Mouse (Mus musculus) retina, embryonic 14.5 days (tissue): ENCODE measurements at regions not wholly inside any gene's neighbourhood (a gene's known extent, or its start where the extent isn't known, plus 50 kb on each side); places are given as distances from the start of the nearest gene placed in this dataset.
A peak's percentile ranks its signal among the peaks of the same experiment; 100 is the strongest.
"Not testable (repeated sequence)": the region's sequence is repeated elsewhere in the genome, so short reads cannot be mapped to it uniquely, and the experiment has no call there.

Experiments used
- DNase-seq: peaks from one replicate; pipeline ENCODE4 v3.0.0-alpha.2; 2015; ENCODE audit warnings: low spot score

- DNase-seq, result no peak
Measured at GRCm38 (mm10) chr2:114454901-114455300, 199.9 kb downstream of the Dph6 start.

DNA sequence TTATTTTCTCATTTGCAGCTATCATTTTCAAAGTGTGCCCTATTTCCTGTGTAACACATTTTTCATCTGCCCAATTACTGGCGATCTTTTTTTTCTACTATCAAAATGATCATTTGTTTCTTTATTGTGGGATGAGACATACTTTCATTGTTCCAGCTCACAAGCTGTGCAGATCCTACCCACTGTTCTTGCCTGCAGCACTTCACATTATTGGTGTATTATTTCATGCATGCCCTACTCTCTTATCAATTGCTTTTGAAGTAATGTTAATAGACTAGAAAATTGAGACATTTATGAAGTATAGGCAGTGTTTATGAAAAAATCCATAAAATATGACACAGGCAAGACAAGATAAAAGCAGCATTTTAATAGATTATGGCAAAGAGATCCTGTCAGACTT is 204.6 kb downstream of the Dph6 start:
- no peak for DNase-seq

DNA sequence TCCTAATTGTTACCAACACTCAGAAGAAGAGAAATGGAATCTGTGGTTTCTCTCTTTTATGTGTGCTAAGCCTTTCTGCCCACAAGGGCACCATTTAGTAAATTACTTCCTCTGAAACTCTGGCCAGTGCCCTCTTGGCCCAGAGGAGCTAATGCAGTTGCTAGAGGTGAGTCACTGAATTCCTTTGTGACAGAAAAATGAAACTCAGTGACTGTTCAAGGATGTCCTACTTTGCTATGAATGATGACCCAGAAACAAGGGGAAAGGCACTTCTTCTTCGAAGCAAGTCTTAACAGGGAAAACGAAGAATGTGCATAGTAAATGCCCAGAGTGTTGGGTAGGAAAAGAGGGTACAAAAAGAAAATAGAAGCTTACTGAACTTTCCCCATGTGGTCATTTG is 211.0 kb downstream of the Dph6 start:
- no peak for DNase-seq

GRCm38 (mm10) chr2:114440943-114441342 is 213.8 kb downstream of the Dph6 start:
- DNase-seq, result peak; percentile 55

DNA sequence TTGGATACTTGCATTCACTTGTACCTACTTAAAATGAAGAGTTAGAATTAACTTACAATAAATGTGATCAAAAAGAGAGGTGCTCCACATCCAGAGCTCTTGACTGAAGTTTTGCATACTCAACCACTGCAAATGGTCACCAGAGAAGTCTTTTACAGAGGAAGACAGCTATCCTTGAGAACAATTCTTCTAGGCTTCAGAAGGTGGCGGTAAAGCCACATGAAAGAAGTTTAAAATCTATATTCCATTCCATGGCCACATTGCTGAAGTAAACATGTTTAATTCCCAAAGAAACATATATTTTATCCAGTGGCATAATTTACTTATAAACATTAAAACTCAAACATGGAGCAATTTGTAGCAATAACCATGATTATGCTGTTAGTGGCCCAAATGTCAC is 215.1 kb downstream of the Dph6 start:
- peak; percentile 73 for DNase-seq

- no peak for DNase-seq
Measured at GRCm38 (mm10) chr2:114438048-114438447, 216.7 kb downstream of the Dph6 start.

DNA sequence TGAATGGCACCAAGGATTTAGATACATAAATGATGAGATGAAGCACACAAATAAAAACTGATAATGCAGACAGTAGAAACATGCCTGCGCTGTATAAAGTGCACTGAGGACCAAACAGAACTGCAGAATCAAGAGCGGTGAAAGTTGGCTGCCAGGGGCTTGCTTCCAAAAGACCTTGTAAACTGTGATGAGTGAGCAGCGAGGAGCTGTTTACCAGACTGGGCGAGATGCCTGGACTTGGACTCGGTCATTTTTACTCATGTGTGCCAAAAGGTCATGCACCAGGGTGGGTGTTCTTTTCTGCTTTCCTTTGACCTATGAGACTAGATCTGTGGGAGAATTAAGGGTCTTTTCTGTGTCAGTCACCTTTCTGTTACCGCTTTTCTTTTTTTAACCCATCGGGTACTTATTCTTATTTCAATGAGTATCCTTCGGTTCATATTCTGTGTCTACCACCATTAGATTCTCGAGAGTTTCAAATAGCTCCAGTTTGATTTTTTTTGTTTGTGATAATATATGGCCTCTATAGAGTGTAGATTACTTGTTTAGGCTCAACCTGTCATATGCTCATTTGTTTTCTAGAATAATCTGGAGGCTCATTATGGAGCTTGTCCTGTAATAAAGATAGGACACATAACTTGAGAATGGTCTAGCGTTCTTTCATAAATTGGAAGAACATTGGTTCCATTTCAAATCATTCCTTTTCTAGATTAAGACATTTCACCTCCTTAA is 226.3 kb upstream of the Zfp770 start:
- no peak for DNase-seq

- DNase-seq, result no peak
Measured at GRCm38 (mm10) chr2:114419346-114419745, 218.1 kb upstream of the Zfp770 start.

DNA sequence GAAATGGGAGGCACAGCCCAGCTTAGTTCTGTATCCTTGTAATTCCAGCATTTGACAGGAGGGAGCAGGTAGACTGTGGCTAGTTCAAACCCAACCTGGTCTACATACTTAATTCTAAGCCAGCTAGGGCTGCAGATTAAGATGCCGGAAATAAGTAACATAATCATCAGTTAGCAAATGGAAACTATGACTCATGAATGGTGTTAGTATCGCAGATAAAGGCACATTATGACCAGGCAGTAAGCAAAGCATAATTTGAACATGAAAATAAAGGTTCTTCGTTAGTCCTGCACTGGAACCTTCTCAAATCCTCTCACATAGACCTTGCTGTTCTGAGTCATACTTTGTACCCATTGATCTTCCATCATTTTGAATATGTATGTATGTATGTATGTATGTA is 211.7 kb upstream of the Zfp770 start:
- DNase-seq, result no peak

DNA sequence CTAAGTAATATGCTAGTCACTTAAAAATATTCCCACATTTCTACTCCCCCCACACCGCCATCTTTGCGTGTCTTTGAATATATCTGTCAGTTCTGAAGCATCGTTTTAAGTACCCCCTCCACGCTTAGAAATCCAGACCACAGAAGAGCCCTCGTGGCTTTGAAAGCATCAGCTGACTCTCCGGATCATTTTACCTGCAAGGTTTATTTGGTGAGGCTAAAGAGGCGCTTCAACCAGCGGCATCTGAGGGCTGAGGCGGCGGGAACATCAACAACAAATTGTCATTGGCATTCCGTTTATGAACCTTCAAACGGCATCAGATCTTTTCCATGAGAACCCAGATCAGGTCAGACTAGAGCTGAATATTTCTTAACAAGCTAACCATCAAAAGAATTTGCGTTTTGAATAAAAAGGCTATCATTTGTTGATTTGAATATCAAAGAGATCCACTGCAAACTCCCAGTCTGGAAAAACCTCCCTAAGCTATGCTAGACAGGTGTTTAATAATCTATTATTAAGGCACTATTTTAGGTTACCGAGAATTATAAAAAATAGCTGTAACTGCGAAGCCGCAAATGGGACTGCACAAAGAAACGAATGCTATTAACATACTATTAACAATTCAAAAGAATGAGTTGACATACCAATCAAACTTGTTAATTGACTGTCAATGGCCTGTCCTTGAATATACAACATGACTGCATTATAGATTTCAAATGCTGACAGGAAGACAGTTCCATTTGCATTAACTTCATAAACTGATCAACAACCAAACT is 210.9 kb upstream of the Zfp770 start:
- DNase-seq, result no peak

- DNase-seq, result no peak
Measured at GRCm38 (mm10) chr2:114410717-114411116, 209.4 kb upstream of the Zfp770 start.

DNA sequence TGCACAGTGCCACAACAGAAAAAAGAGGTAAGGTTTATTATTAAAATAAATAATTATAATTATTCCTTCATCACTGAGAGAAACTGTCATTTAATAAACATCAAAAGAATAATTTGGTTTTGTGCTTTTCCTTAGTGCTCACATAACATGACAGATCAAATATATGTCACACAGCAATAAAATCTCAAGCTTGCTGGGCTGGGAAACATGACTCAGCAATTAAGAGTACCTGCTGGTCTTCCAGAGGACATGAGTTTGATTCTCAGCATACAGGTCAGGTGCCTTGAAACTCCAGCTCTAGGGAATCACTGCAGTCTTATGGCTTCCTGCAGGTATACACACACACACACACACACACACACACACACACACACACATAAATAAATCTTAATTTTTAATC is 208.3 kb upstream of the Zfp770 start:
- no peak for DNase-seq

GRCm38 (mm10) chr2:114407408-114407807 is 206.1 kb upstream of the Zfp770 start:
- DNase-seq, result no peak

DNA sequence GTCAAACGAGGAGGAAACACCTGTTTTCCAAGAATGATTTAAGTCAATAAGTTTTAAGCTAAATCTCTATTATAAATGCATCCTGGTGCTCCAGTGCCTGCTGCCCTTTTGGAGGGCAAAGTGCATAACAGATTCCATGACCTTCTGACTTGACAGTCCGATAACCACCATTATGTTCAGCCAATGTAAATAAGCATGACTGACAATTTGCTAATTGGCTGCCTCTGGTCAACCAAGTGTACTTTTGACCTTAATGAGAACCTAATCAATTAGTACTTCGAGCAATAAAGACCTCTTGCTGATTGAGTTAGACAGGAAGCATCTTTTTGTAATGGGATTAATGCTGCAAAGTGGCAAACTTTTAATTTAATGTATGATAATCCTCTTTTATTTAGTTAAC is 183.3 kb upstream of the Zfp770 start:
- DNase-seq, result peak; percentile 68

DNA sequence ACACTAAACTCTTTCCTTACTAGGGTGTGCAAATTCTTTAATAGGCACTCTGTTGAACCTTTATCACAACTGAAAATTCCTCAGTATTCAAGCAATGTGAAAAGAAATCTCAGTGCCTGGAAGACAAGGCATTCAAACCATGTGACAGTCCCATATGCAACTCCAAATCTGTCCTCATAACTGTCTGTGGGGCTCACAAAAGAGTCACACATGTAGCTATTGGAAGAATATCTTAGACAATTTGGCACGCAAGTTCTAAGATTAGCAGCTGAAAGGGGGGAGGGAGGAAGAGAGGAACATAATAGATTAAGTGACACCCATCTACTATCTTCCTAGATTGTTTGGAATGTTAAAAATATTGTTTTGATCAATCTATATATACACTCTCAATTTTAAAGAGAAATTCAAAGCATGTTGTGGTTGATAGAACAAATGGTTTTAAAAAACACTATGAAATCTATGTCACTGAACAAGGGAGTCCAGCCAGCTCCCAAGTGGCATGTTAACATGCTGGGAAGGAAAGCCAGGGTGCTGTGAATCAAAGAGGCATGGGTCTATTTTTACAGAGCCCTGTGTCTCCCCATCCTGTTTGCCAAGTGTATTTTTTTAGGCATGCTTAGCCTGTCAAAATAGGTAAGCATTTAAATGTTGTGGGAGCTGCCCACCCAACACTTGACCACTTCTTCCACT is 177.7 kb upstream of the Zfp770 start:
- DNase-seq, result no peak

- DNase-seq, result no peak
Measured at GRCm38 (mm10) chr2:114373476-114373875, 172.2 kb upstream of the Zfp770 start.

DNA sequence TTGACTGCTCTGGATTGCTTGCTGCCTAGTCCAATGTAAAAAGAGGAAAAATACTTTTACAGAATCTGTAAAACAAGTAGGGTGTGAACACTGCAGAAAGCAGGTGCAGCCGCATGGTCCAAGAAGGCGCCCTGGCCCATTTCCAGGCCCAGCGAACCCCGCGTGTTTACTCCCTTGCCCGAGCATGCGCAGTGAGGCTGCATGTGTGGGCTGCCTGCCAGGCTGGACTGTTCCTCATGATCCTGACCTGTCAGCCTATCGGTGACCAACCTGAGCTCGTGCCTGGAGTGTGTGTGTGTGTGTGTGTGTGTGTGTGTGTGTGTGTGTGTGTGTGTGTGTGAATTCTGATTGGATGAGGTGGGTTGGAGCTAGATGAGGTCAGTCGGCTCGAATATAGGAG is 152.6 kb upstream of the Zfp770 start:
- DNase-seq, result not testable (repeated sequence)

DNA sequence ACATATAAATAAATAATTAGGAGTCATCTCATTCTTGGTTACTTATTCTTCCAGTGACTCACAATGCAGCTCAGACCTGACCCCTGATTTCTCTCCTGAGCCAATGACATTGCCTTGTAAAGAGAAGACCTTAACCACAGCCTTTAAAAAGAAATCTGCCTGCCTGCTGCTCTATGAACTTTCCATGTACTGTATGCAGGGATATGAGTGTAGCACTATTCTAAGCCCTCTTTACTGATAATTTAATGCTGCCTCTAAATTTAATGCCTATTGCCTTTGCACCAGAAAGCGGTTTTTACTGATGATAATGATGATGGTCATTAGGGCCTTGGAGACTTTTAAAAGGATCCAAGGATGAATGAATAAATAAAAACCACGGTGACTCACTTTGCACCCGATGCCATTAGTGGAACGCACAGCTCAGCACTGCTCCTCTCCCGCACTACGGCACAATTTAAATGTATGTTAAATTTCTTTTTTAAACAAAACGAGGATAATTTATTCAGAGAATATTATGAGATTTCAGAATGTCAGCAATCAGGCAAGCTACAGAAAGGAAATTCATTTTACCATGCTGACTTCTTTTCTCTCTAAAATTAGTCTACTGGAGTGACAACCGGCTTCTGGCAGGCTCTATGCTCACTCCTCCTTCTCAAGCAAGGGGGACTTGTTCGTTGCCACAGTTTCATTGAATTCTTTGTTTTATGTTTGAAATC is 139.5 kb upstream of the Zfp770 start:
- no peak for DNase-seq

GRCm38 (mm10) chr2:114301746-114302145 is 100.5 kb upstream of the Zfp770 start:
- no peak for DNase-seq

DNA sequence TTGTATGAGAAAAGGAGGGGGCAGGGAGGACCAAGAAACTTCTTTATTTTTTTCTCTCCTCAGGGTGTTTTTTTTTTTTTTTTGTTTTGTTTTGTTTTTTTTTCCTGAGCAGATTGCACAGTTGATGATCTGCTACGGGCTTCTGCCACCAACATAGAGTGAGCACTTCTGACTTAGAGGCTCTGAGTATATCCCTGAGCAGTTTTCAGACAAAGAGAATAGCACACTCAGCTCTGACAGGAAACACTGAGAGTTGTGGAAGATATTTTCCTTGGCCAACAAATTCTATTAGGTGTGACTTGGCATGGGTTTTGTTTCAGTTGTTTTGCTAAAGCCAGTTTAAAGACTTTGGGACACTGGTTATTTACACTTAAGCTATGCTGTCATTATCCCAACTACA is 93.8 kb upstream of the Zfp770 start:
- DNase-seq, result no peak

GRCm38 (mm10) chr2:114291387-114291786 is 90.1 kb upstream of the Zfp770 start:
- no peak for DNase-seq

DNA sequence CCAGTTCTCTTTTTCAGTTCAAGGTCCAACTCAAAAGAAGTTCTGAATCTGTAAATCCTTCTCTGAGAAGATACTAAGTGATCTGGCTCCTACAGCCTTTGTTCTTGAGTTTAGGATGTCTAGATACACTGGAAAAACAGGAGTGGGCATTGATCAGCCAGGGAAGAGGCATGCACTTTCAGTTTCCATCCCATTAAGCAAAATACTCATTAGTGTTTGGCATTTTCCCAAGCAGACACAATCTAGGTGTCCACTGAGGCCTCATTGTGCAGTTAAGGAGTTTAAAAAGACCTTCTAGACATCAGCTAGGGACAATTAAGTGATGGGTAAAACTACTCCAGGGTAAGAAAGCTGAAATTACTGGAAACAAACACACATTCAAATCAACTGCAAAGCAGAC is 74.3 kb upstream of the Zfp770 start:
- peak; percentile 67 for DNase-seq
